Mouse (Mus musculus) stomach, postnatal 0 days (tissue): Measurements from ENCODE around the gene Acvr1b. TPM values are rescaled to one million over a fixed set of nuclear protein-coding genes. Genes with fewer than 3 reads are reported as not detected.
A peak's percentile ranks its signal among the peaks of the same experiment; 100 is the strongest.

ENCODE experiments used
- ATAC-seq: fragments of 200-750 bp; cut with Nextera tagmentation; 2 replicates; pipeline ENCODE4 v1.8.0; 2017; ENCODE audit not compliant: low FRiP score, low TSS enrichment
- DNase-seq: peaks from one replicate; pipeline ENCODE4 v3.0.0-alpha.2; 2016; ENCODE audit warnings: low spot score
- H3K27ac ChIP-seq: fragments of 300-500 bp; sonication (generic); replicated peaks from 2 replicates; pipeline ENCODE4 v1.5.1; 2014; ENCODE audit warnings: mild to moderate bottlenecking, control low read depth
- H3K27me3 ChIP-seq: fragments of 300-500 bp; sonication (generic); 2 replicates; pipeline ENCODE4 v1.6.1; 2014; ENCODE audit warnings: low read length; ENCODE audit not compliant: control insufficient read depth, insufficient read depth
- H3K36me3 ChIP-seq: fragments of 300-500 bp; sonication (generic); 2 replicates; pipeline ENCODE4 v1.6.1; 2014; ENCODE audit warnings: low read length, mixed read lengths; ENCODE audit not compliant: control insufficient read depth, insufficient read depth
- H3K4me1 ChIP-seq: fragments of 300-500 bp; sonication (generic); replicated peaks from 2 replicates; pipeline ENCODE4 v1.6.1; 2014; ENCODE audit warnings: antibody characterized with exemption; ENCODE audit not compliant: control insufficient read depth, insufficient read depth
- H3K4me2 ChIP-seq: fragments of 300-500 bp; sonication (generic); replicated peaks from 2 replicates; pipeline ENCODE4 v1.6.1; 2014; ENCODE audit warnings: low read depth, mild to moderate bottlenecking, control low read depth, moderate library complexity
- H3K4me3 ChIP-seq: fragments of 300-500 bp; sonication (generic); 2 replicates; pipeline ENCODE4 v1.5.1; 2014; ENCODE audit warnings: low read depth, low read length, control low read depth
- H3K9ac ChIP-seq: fragments of 300-500 bp; sonication (generic); 2 replicates; pipeline ENCODE4 v1.6.1; 2014; ENCODE audit warnings: mild to moderate bottlenecking, low read length, control low read depth, mixed read lengths
- H3K9me3 ChIP-seq: fragments of 300-500 bp; sonication (generic); 2 replicates; pipeline ENCODE4 v1.6.1; 2016; ENCODE audit warnings: low read length; ENCODE audit not compliant: control insufficient read depth
- CTCF ChIP-seq: IDR thresholded peaks from 2 replicates; pipeline ENCODE4 v1.5.1; 2016; ENCODE audit warnings: antibody characterized with exemption, low read depth, mild to moderate bottlenecking, moderate library complexity
- EP300 ChIP-seq: optimal IDR thresholded peaks from 2 replicates; pipeline ENCODE3; 2016; ENCODE audit warnings: antibody characterized with exemption
- WGBS: fragments of 180-500 bp; shearing (Covaris S2); extraction: QIAGEN DNeasy Blood & Tissue Kit; methylation state at CpG from one replicate; pipeline ENCODE4 v1.1.7; 2014; 5-methylcytosine and 5-hydroxymethylcytosine counted together
- polyA plus RNA-seq: library from polyadenylated mRNA; unstranded; fragments of >200 nt; fragmentation: Nextera tagmentation; extraction: Ambion mirVana; gene quantifications from 2 replicates; pipeline ENCODE4 v1.2.1, GENCODE M21; 2015

The Acvr1b gene
- polyA plus RNA-seq, 1 experiment from 2014 or later = 6.9 TPM

DNA sequence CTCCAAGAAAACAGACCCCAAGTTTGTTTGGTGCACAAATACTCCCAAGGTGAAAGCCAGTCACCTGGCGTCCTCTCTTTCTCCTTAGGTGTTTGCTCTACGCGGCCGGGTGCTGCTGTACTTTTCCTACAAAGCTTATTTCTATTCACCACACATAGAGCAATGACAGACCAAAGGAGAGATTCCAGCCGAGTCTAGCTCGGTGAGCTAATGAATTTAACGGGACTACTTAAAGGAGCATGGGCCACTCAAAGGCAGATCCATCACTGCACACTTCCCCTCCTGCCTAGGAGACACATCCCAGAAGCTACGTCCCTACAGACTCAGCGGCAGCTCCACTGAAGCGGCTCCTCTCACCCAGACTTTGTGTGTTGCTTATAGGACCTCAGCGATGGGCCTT lies 6.3 kb upstream of the Acvr1b start:
- no peak for DNase-seq
- no peaks in the 10 kb centered on the region for H3K27me3 ChIP-seq
- no peaks in the 10 kb centered on the region for H3K36me3 ChIP-seq
- peaks cover 13% of the 10 kb centered on the region for H3K4me1 ChIP-seq
- no peak overlapping the region for H3K9ac ChIP-seq
- H3K9me3 ChIP-seq = no peaks in the 10 kb centered on the region
- no peak overlapping the region for H3K27ac ChIP-seq
- H3K4me3 ChIP-seq = no peak overlapping the region
- no peak overlapping the region for H3K4me2 ChIP-seq
- WGBS = 51% methylated on average over 11 of the region's 11 CpGs
- TF ChIP-seq EP300 = no peak
- no peak for TF ChIP-seq CTCF
- ATAC-seq = no peak

- Histone ChIP-seq H3K4me2 (no peak overlapping the region), H3K9ac (no peak overlapping the region), H3K4me3 (no peak overlapping the region), H3K4me1 (no peaks in the 10 kb centered on the region), H3K9me3 (no peaks in the 10 kb centered on the region), H3K27ac (0 out of 2 replicates have a peak overlapping the region, but pooled peaks have one; percentile 69), H3K27me3 (no peaks in the 10 kb centered on the region), H3K36me3 (no peaks in the 10 kb centered on the region)
- 78% methylated on average over 5 of the region's 5 CpGs for WGBS
- ATAC-seq (no peak), DNase-seq (no peak)
- no peak for TF ChIP-seq EP300
- TF ChIP-seq CTCF = no peak
These were observed 4.0 kb upstream of the Acvr1b start for GRCm38 (mm10) chr15:101169910-101170309.

- no peak overlapping the region for H3K4me3 ChIP-seq
- H3K4me1 ChIP-seq = no peaks in the 10 kb centered on the region
- H3K9ac ChIP-seq = no peak overlapping the region
- H3K9me3 ChIP-seq = no peaks in the 10 kb centered on the region
- 0 out of 2 replicates have a peak overlapping the region, but pooled peaks have one; percentile 69 for H3K27ac ChIP-seq
- H3K4me2 ChIP-seq = no peak overlapping the region
- no peaks in the 10 kb centered on the region for H3K27me3 ChIP-seq
- 74% methylated on average over 10 of the region's 10 CpGs for WGBS
- DNase-seq (no peak), ATAC-seq (no peak)
- no peak for TF ChIP-seq EP300
- no peak for TF ChIP-seq CTCF
- no peaks in the 10 kb centered on the region for H3K36me3 ChIP-seq
These were observed 3.4 kb upstream of the Acvr1b start for GRCm38 (mm10) chr15:101170413-101170980.

DNA sequence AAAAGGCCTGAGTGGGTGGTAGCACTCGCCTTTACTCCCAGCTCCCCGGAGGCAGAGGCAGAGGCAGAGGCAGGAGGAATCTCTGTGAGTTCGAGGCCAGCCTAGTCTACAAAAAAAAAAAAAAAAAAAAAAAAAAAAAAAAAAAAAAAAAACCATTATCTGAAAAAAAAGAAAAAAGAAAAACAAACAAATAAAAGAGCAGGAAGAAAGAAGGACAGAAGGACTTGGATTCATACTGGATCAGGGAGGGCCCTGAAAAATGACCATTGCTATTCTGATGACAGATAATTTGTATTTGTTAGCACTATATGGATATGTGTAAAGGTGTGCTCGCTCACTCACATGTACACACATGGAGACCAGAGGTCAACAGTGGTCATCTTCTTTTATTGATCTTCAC lies 2.6 kb upstream of the Acvr1b start:
- H3K27me3 ChIP-seq = no peaks in the 10 kb centered on the region
- H3K9me3 ChIP-seq = no peaks in the 10 kb centered on the region
- H3K9ac ChIP-seq = no peak overlapping the region
- no peak overlapping the region for H3K4me2 ChIP-seq
- DNase-seq (no peak), ATAC-seq (no peak)
- WGBS = 72% methylated on average over 4 of the region's 4 CpGs
- no peak for TF ChIP-seq CTCF
- no peak for TF ChIP-seq EP300
- no peak overlapping the region for H3K27ac ChIP-seq
- no peaks in the 10 kb centered on the region for H3K4me1 ChIP-seq
- H3K36me3 ChIP-seq = no peaks in the 10 kb centered on the region
- no peak overlapping the region for H3K4me3 ChIP-seq

GRCm38 (mm10) chr15:101172016-101172415 lies 1.9 kb upstream of the Acvr1b start:
- Histone ChIP-seq H3K36me3 (no peaks in the 10 kb centered on the region), H3K9me3 (no peaks in the 10 kb centered on the region), H3K4me2 (no peak overlapping the region), H3K4me1 (no peaks in the 10 kb centered on the region), H3K9ac (no peak overlapping the region), H3K4me3 (no peak overlapping the region), H3K27me3 (no peaks in the 10 kb centered on the region), H3K27ac (no peak overlapping the region)
- no peak for DNase-seq
- no peak for ATAC-seq
- TF ChIP-seq CTCF (no peak), EP300 (no peak)
- 72% methylated on average over 2 of the region's 2 CpGs for WGBS

DNA sequence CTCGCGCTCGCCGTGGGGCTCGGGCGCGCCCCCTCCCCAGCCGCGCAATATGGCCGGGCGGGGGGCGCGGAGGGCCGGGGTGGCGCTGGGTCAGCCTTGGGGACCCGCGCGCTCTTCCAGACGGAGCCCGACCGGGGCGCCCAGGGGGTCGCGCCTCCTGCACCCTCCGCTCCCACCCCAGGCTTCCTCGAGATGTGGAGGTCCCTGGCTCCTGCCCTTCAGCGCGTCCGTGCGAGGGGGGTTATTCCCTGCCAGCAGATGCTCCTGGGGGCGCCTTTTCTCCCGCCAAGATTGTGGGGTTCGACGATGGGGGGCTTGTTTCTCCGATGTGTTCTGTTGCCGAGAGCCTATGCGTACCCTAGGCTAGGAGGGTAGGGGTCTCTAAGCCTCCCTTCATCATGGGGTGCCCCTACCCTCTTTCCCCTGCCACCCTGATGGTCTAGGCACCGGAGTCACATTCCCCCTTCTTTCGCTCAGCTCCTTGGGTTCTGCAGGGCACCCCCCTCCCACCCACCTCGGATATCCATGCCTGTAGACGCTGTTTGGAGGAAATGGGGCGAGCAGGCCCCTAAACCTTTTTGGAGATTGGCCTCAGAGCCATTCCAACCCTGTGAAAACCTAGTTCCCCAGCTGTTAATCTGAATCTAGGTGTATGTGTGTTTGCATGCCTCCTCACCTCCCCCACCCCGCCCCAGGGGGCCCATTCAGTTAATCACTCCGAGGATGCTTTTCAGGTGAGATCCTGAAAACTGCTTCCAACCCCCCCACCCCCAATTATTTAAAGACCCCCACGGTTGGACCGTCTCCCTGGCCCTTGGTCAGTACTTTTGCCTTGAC lies 645 bp downstream of the Acvr1b start:
- TF ChIP-seq EP300 = no peak
- no peak for TF ChIP-seq CTCF
- Histone ChIP-seq H3K27ac (peak overlapping the region; percentile 93), H3K4me3 (peak overlapping the region; percentile 96), H3K27me3 (no peaks in the 10 kb centered on the region), H3K36me3 (no peaks in the 10 kb centered on the region), H3K9ac (peak overlapping the region; percentile 98), H3K4me1 (peaks cover 6% of the 10 kb centered on the region; the same call in 1 of the 2 replicates), H3K4me2 (peak overlapping the region; percentile 84), H3K9me3 (no peaks in the 10 kb centered on the region)
- DNase-seq = peak; percentile 46
- whole genome bisulfite sequencing = under 1% methylated on average over 24 of the region's 46 CpGs
- ATAC-seq = peak; percentile 6
